Mouse (Mus musculus) forebrain, embryonic 11.5 days (tissue): ENCODE data around the gene Eya4. TPM values are rescaled to one million over a fixed set of nuclear protein-coding genes. Genes with fewer than 3 reads are reported as not detected.

ENCODE experiments used
- ATAC-seq: fragments of 200-750 bp; cut with Nextera tagmentation; replicated peaks from 2 replicates; pipeline ENCODE4 v1.8.0; 2017; ENCODE audit warnings: moderate TSS enrichment; ENCODE audit not compliant: low FRiP score
- DNase-seq: peaks from one replicate; pipeline ENCODE4 v3.0.0-alpha.2; 2017; ENCODE audit warnings: low spot score
- H3K27ac ChIP-seq: fragments of 300-500 bp; sonication (generic); 2 replicates; pipeline ENCODE4 v1.5.1; 2014; ENCODE audit warnings: low read depth, low read length
- H3K27me3 ChIP-seq: fragments of 300-500 bp; sonication (generic); 2 replicates; pipeline ENCODE4 v1.6.1; 2014; ENCODE audit warnings: mild to moderate bottlenecking, low read length, mixed read lengths; ENCODE audit not compliant: control insufficient read depth, insufficient read depth
- H3K36me3 ChIP-seq: fragments of 300-500 bp; sonication (generic); 2 replicates; pipeline ENCODE4 v1.6.1; 2014; ENCODE audit warnings: mild to moderate bottlenecking, low read length, moderate library complexity, mixed read lengths; ENCODE audit not compliant: control insufficient read depth, insufficient read depth
- H3K4me1 ChIP-seq: fragments of 300-500 bp; sonication (generic); replicated peaks from 2 replicates; pipeline ENCODE4 v1.6.1; 2014; ENCODE audit warnings: low read length, mixed read lengths; ENCODE audit not compliant: control insufficient read depth, insufficient read depth
- H3K4me2 ChIP-seq: fragments of 300-500 bp; sonication (generic); 2 replicates; pipeline ENCODE4 v1.6.1; 2014; ENCODE audit warnings: low read depth, mild to moderate bottlenecking, low read length, moderate library complexity, mixed read lengths; ENCODE audit not compliant: severe bottlenecking
- H3K4me3 ChIP-seq: fragments of 300-500 bp; sonication (generic); 2 replicates; pipeline ENCODE4 v1.5.1; 2014; ENCODE audit warnings: low read depth, low read length
- H3K9ac ChIP-seq: fragments of 300-500 bp; sonication (generic); 2 replicates; pipeline ENCODE4 v1.6.1; 2014; ENCODE audit warnings: low read length
- H3K9me3 ChIP-seq: fragments of 300-500 bp; sonication (generic); 2 replicates; pipeline ENCODE4 v1.6.1; 2016; ENCODE audit warnings: low read length, mixed read lengths; ENCODE audit not compliant: control insufficient read depth
- WGBS: fragments of 180-500 bp; shearing (Covaris S2); extraction: QIAGEN DNeasy Blood & Tissue Kit; methylation state at CpG from one replicate; pipeline ENCODE4 v1.1.7; 2014; 5-methylcytosine and 5-hydroxymethylcytosine counted together
- polyA plus RNA-seq: library from polyadenylated mRNA; unstranded; fragments of >200 nt; fragmentation: Nextera tagmentation; extraction: Ambion mirVana; gene quantifications from 2 replicates; pipeline ENCODE4 v1.2.1, GENCODE M21; 2014

Eya4 gene
- polyA plus RNA-seq, 1 experiment from 2014 or later, result 6.1 TPM

DNA sequence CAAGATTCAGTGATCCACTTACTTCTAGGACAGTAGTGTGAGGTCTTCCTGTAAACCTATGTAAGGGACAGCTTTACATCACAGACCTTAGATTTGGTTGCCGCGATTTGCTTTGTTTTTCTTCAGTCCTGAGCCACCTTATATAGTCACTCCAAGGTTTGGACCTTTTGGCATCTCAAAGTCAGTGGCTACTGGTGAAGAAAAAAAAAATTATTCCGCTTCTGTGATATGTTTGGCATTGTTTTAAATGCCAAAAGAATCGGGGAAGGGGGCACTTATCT lies 269.1 kb downstream of the Eya4 start:
- Histone ChIP-seq H3K27ac (no peak overlapping the region), H3K4me2 (no peak overlapping the region), H3K36me3 (no peaks in the 10 kb centered on the region), H3K4me1 (no peaks in the 10 kb centered on the region), H3K9me3 (no peaks in the 10 kb centered on the region), H3K4me3 (no peak overlapping the region), H3K27me3 (no peaks in the 10 kb centered on the region), H3K9ac (no peak overlapping the region)
- 34% methylated on average over 4 of the region's 4 CpGs for WGBS
- DNase-seq, result no peak
- ATAC-seq, result peak; percentile 51; the same call in 1 of the 2 replicates

DNA sequence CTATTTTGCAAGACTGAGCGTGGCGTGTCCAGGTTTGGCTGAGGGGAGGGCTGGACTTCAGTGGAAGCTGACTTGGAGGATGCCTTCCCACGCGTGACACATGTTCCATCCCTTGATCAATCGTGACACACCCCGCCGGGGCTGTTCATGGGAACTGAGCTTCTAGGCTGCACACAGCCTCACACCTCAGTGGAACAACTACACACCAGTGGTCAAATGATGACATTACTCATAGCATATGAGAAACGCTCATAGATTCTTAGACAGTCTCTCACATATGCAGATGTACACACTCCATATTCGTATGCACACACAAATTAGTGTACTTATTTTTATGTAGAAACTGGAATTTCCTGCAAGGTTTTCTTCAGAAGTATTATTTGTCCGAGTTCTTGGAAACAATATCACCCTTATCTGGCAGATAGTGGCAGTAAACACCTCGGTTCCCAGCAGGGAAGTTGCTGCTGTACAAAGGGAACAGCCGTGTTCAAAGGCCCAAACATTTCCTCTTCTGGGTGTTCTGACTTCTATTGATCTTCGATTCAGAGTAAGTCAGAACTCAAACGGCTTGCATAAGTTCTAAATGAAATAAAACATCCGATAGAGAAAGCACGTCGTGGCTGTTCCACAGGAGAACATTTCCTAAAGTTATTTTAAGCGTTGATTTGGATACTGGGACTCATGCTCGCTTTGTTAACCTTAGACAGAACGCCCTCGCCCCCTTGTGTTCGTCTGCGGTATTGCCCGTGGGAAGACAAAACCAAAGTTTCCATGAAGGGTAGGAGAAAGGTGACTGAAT lies 269.6 kb downstream of the Eya4 start:
- H3K9me3 ChIP-seq, result no peaks in the 10 kb centered on the region
- no peaks in the 10 kb centered on the region for H3K36me3 ChIP-seq
- H3K27ac ChIP-seq, result no peak overlapping the region
- 39% methylated on average over 24 of the region's 24 CpGs for WGBS
- H3K4me3 ChIP-seq, result no peak overlapping the region
- no peak overlapping the region; the same call in 1 of the 2 replicates for H3K9ac ChIP-seq
- peak; percentile 58 for ATAC-seq
- H3K4me2 ChIP-seq, result 0 out of 2 replicates have a peak overlapping the region, but pooled peaks have one; percentile 18
- H3K27me3 ChIP-seq, result no peaks in the 10 kb centered on the region
- no peaks in the 10 kb centered on the region for H3K4me1 ChIP-seq
- peak; percentile 89 for DNase-seq

DNA sequence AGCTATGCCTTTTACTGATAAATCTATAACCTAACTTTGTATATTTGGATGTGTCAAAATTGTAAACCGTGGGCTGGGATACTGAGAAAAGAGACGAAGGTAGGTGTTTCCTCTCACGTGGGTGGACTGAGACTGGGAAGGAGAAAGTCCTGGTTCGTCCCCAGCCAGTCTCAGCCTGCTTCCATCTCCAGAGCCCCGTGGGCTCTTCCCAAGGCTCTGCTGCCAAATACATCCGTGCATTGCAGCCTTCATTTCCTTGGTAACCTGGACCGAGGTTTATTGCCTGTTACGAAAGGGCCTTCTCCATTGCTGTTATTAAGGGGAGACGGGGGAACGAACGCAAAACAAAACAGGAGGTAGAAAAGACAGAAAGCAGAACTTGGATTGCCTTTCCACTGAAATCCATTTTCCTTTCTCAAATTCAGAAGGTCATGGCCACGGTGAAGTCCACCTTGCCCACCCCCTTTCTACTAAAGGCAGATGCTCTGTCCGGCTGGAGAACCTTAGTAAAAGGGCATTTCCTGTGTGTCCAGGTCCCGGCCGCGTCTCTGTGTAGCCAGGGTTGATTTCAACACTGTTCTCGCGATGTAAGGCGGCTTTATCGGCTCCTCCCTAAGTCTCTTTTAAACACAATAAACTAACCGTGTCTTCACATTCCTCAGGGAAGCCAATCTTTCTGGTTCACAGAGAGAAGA lies 273.7 kb downstream of the Eya4 start:
- WGBS, result 69% methylated on average over 21 of the region's 21 CpGs
- ATAC-seq, result no peak
- no peak overlapping the region for H3K9ac ChIP-seq
- DNase-seq, result no peak
- H3K27me3 ChIP-seq, result no peaks in the 10 kb centered on the region
- no peaks in the 10 kb centered on the region for H3K4me1 ChIP-seq
- no peaks in the 10 kb centered on the region for H3K36me3 ChIP-seq
- no peak overlapping the region for H3K4me3 ChIP-seq
- H3K9me3 ChIP-seq, result no peaks in the 10 kb centered on the region
- H3K4me2 ChIP-seq, result 0 out of 2 replicates have a peak overlapping the region, but pooled peaks have one; percentile 8
- no peak overlapping the region for H3K27ac ChIP-seq

DNA sequence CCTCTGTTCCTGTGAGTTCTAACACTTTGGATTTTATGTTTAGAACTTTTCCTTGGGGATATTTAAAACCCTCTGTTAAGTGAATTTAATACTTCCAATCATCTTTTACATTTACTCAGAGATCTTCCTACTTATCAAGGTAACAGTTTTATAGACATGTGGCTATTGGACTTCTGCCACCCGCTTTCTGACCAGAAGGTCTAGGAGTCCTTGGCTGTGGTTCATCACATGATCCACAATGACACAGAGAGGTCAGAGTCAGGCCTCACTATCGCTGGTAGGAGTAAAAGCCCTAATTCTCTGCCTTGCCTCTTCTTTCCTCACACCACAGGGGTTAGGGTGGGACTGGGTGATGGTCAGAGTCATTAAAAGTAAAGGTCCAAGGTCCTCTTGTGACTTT lies 277.2 kb downstream of the Eya4 start:
- DNase-seq (no peak), ATAC-seq (no peak)
- 74% methylated on average over 2 of the region's 2 CpGs for WGBS
- no peaks in the 10 kb centered on the region for H3K9me3 ChIP-seq
- no peak overlapping the region for H3K4me2 ChIP-seq
- H3K9ac ChIP-seq, result no peak overlapping the region
- H3K36me3 ChIP-seq, result no peaks in the 10 kb centered on the region
- no peaks in the 10 kb centered on the region for H3K27me3 ChIP-seq
- no peaks in the 10 kb centered on the region for H3K4me1 ChIP-seq
- no peak overlapping the region for H3K4me3 ChIP-seq
- H3K27ac ChIP-seq, result no peak overlapping the region

DNA sequence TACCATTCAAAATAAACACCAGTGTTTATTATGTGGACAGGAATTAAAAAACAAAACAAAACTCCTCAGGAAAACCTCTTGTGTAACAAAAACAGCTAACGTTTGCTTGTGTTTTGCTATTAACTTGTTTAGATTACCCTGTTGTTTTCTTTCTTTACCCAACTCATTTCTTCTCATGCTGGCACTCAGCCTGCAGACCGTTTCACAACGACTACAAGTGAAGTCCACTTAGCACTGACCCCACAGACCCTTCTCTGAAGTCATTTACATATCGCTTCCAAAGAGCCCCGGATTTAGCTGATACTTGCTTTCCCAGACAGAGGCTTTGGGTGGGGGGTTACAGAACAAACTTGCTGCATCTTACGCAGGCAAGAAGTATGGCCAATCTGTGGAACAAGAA lies 286.9 kb downstream of the Eya4 start:
- no peak for DNase-seq
- H3K9me3 ChIP-seq, result no peaks in the 10 kb centered on the region
- ATAC-seq, result no peak
- H3K4me1 ChIP-seq, result no peaks in the 10 kb centered on the region
- H3K4me3 ChIP-seq, result no peak overlapping the region
- no peaks in the 10 kb centered on the region for H3K27me3 ChIP-seq
- H3K9ac ChIP-seq, result no peak overlapping the region
- H3K27ac ChIP-seq, result no peak overlapping the region
- no peaks in the 10 kb centered on the region for H3K36me3 ChIP-seq
- no peak overlapping the region for H3K4me2 ChIP-seq
- WGBS, result 43% methylated on average over 6 of the region's 6 CpGs

DNA sequence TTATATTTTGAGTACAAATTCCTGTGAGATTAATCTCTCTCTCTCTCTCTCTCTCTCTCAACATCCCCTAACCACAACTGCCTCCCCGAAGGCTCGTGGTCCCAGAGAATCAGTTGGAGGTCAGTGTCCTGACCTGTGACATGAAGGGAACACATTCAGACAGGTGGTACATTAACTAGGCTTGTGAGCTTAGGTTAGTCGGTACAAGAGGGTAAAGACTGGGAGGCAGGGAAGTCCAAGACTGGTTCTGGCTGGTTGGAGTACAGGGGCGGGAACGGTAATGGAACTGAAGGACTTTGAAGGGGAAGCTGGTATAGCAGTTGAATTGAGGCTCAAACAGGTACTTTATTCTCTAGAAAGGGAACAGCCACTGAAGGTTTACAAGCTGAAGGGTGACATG lies 287.9 kb downstream of the Eya4 start:
- H3K4me3 ChIP-seq, result no peak overlapping the region
- H3K27ac ChIP-seq, result no peak overlapping the region
- H3K4me2 ChIP-seq, result no peak overlapping the region
- H3K27me3 ChIP-seq, result no peaks in the 10 kb centered on the region
- no peak for ATAC-seq
- no peaks in the 10 kb centered on the region for H3K36me3 ChIP-seq
- no peaks in the 10 kb centered on the region for H3K4me1 ChIP-seq
- H3K9me3 ChIP-seq, result no peaks in the 10 kb centered on the region
- no peak overlapping the region for H3K9ac ChIP-seq
- whole genome bisulfite sequencing, result 80% methylated on average over 5 of the region's 5 CpGs
- no peak for DNase-seq

DNA sequence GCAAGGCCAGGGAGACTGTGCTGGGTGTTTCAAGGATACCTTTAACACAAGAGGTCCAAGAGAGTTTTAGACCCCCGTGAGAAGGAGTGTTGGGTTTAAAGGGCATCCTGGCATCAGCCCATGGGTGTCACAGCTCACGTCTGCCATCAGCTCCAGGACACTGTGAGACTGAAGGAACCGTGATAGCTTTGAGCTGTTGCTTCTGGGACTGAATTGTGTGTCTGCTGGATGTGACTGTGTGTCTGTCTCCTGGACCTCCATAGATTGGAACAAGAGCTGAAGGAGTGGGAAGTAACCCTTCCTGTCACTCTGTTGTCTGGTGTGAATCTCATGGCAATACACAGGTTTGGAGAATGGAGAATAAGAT lies 289.9 kb downstream of the Eya4 start:
- Histone ChIP-seq H3K4me2 (no peak overlapping the region), H3K9ac (no peak overlapping the region), H3K9me3 (no peaks in the 10 kb centered on the region), H3K4me1 (no peaks in the 10 kb centered on the region), H3K36me3 (no peaks in the 10 kb centered on the region), H3K27ac (no peak overlapping the region), H3K27me3 (no peaks in the 10 kb centered on the region), H3K4me3 (no peak overlapping the region)
- WGBS, result 81% methylated on average over 3 of the region's 3 CpGs
- DNase-seq (no peak), ATAC-seq (no peak)

DNA sequence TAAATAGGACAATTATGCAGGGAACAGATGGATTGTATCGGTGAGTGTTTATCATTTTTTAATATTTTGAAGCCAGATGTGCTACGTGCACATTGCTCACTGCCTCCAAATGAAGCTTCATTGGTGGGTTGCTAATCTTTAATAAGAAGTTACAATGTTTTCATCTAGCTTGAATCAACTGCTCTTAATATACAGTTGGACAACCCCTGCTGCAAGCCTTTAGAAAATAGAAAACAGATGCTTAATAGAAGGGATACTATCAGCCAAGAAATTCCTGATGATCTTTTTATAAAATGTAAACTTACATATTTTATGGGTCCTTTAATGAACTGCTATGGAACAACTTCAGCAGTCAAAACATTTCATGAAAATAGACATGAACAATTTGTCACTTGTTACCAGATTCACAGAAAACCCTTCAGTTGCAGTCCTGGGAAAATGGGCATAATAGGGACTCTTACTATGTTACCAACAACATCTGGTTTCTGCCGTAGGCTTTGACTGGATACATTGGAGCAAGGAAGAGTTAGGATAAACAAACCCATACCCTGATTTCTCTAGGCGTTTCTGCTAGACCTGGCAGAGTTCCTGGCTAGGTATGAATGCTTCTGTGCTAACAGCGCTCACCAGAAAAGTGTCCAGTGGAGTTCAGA lies 290.4 kb downstream of the Eya4 start:
- ATAC-seq (no peak), DNase-seq (no peak)
- Histone ChIP-seq H3K27me3 (no peaks in the 10 kb centered on the region), H3K4me2 (no peak overlapping the region), H3K9me3 (no peaks in the 10 kb centered on the region), H3K4me3 (no peak overlapping the region), H3K9ac (no peak overlapping the region), H3K27ac (no peak overlapping the region), H3K36me3 (no peaks in the 10 kb centered on the region), H3K4me1 (no peaks in the 10 kb centered on the region)
- 83% methylated on average over 5 of the region's 5 CpGs for WGBS
